Mouse (Mus musculus): ENCODE results near the gene Noxred1.
"Not testable (repeated sequence)": the region's sequence is repeated elsewhere in the genome, so short reads cannot be mapped to it uniquely, and the experiment has no call there.

Gene Noxred1

GRCm38 (mm10) chr12:87238632-87239031 is at the start of gene Noxred1:
Gene Noxred1, minus strand, starts transcription at chr12:87238732.
- no peak for DNase-seq

GRCm38 (mm10) chr12:87284726-87285125 is 46.2 kb upstream of the Noxred1 start:
- no peak for DNase-seq

DNA sequence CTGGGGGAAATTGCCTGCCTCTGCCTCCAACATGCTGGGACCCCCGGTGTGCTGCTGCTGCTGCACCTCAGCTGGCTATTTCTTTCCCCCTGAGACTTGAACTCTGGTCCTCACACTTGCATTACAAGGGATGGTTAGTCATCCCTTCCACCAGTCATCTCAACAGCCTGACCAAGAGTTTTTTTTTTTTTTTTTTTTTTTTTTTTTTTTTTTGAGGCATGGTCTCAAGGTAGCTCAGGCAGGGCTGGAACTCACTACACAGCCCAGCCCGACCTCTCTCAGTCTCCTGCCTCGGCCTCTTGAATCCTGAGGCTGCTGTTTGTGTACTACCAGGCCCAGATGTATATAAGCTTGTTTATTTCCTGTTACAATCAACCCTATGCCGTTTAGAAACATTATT is 45.7 kb upstream of the Noxred1 start:
- no peak for DNase-seq

DNA sequence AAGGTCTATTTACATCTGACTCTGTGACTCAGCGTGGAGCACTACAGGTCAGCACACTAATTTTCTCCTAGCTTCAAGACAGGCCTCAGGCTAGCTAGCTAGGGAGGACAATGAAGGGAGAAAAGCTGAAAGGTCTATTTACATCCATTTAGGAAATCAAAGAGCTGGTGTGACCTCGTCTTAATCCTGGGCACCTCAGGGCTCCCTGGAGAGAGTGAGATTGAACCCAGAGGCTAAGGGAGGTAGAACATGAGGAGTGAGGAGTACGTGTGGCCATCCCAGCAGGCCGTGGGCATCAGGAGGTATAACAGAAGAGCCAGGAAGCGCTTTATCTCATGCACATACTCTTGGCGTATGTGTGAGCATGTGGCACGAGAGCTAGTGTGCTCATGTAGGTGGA is 45.2 kb upstream of the Noxred1 start:
- no peak for DNase-seq

GRCm38 (mm10) chr12:87282743-87283142 is 44.2 kb upstream of the Noxred1 start:
- DNase-seq, result no peak

DNA sequence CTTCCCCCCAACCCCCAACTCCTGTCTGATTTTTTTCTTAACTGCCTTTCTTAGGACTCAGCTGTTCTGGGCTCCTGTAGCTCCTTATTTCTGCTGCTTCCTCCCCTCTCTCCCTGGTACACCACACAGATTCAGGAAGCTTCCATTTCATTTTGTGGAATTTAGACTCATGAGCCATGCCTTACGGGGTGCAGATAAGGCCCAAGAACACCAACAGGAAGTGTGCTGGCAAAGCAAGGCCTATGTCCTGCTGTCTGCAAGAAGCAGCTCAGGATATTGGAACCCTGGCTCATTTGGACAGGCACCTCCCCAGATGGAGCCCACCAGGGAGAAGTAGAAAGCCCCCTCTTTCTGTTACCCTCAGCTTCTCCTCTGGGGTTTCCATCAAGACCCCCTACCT is 43.2 kb upstream of the Noxred1 start:
- no peak for DNase-seq

DNA sequence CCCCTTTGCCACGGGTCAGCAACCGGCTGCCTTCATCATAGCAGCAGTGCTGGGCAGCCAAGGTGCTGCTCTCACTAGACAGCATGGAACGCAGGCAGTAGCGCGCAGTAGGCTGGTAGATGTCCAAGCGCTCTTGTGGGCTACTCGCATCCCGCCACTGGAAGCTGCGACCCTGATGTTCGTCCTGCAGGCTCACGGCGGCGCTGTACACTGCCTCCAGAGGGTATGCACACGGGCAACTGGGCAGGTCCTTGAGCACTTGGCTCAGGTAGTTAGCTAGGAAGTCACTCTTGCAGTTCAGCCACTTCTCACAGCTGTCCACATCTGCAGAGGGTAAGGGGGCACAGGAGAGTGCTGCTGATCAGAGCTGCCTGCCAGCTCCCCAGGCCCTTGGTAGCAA is 41.3 kb upstream of the Noxred1 start:
- peak; percentile 14 for DNase-seq

- DNase-seq, result peak; percentile 13
Observed at GRCm38 (mm10) chr12:87279350-87279749, 40.8 kb upstream of the Noxred1 start.

- no peak for DNase-seq
Observed at GRCm38 (mm10) chr12:87278118-87278730, 39.7 kb upstream of the Noxred1 start.

DNA sequence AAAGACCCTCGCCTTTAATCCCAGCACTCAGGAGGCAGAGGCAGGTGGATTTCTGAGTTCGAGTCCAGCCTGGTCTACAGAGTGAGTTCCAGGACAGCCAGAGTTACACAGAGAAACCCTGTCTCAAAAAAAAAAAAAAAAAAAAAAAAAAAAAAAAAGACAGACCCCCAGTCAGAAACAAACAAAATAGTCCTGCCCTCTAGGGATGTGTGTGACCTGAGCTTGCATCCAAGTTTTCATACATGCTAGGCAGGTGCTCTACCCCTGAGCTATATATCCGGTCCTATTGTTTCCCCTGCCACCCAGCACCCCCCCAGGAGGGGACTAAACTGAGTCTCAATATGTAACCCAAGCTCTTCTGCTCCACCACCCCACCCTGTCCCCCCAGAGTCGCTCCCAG is 38.7 kb upstream of the Noxred1 start:
- DNase-seq, result not testable (repeated sequence)

DNA sequence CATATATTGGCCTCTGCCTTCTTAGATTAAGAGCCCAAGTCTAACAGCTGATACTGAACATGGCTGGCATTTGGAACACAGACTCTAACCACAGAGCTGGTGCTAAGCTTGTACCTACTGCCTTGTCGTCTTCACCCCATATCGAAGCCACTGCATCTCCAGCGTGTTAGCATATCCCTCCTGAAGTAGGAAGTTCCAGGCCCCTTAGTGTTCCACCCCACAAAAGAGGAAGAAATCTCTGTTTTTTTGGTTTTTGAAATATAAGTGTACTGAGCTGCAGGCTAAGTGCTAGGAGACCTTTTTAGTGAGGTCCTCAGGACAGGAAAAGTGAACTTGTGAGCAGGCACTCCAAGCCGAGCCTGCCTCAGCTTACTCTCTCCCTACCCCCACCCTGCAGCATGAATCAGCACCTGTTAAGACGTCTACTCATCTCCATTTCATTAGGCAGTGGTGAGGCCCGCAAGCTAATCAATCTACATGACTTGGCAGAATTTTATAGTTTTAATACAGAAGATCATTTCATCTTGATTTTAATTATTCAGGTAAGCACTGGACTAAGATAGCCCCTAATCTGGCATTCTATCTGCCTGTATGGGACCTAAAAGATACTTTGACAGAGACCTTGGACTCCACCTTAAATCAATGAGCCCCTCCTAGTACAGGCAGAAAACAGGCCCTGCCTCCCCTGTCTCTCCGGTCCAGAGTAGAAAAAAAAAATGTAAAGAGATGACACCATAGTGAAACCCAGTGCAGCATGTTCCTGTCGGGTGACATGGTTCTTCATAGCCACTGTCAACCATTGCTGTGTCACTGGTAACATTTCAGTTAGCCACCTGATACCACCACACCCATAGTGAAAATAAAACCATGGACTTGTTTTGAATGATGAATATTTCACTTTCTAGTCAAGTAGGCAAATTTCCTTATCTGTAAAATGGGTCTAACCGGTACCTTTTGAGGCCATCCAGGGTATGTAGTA is 36.6 kb upstream of the Noxred1 start:
- DNase-seq, result no peak

DNA sequence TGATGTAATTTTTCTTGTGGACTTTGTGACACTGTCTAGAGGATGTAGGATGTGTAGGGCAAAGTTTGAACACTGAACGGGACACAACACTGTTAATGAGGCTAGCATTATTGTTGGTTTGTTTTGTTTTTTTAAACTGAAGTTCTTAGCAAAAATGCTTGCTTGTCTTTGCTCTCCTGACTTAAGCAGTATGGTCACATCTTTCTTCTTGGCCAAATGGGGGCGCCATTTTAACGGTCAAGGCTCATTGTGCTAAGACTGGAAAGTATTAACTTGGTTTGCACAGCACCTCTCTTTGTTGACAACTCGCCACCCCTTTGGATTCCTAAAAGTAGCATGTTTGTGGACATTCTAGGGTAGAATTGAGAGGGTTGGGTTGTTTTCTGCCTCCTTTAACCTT is 29.1 kb upstream of the Noxred1 start:
- DNase-seq, result peak; percentile 25

DNA sequence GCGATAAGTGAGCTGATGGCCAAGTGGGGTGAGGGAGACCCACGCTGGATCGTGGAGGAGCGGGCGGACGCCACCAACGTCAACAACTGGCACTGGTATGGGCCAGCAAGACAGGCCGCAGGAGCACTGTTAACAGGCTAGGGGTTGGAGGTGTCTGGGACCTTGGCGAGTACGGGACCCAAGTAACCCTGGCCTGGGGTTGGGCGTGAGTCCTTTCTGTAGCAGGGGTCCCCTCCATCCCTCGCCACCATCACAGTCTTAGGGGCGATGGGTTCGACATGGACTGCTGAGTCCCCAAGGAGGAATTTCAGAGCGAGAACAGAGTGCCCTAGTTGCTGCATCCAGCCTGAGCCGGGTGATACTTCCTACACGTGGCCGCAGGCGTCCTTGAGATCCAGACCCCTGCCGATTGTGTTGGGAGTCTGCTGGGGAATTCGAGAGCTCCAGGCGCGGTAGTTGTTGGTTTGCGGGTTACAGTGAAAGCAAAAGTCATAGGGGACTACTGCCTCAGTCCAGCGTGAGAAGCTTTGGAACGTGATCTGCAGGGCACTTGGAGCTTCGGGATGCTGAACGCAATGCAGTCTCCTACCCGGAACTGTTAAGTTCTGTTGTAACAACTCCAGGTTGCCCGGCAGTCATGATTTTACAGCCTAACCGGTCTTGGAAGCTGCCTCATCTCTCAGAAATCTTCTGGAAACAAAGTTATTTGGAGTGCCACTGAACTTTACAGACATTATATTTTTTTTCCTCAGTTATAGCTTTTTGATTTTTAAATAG is 28.5 kb upstream of the Noxred1 start:
- DNase-seq, result no peak

DNA sequence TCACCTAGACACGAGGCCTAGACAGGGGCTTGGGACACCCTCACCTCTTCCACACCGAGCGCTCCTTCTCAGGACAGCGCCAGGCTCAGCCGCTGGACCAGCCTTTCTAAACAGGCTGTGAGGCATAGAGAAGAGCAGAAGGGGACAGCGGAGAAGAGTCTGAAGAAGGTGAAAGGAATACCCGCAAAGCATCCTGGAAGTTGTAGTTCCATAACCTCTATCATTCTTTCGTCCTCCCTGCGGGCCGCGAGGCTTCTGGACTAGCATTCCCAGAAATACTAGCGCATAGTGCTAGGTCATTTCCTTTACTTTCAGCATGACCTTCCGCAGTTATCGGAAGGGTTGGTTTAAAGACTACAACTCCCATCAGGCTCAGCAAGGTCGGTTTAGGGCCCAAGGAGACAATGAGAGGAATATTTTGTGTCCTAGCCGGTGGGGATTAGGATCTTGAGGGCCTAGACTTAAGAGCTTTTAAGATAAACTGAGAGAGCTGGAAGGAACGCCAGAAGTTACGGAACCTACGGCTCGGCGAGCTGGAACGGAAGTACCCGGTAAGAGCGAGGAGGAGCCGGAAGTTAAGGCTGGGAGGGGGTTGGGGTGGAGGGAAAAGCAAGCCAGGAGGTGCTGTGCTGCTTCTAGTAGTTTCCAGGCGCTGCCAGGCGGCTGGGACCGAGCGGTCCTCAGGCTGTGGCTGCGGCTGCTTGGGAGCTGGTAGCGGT is 27.7 kb upstream of the Noxred1 start, which contains the start of the genes Vipas39 and Ahsa1:
TSS of gene Vipas39 (minus strand) at position 149 of the 719 bp plus-strand sequence.
TSS of gene Ahsa1 (plus strand) at position 372 of the 719 bp plus-strand sequence.
- DNase-seq, result peak; percentile 97

- no peak for DNase-seq
Observed at GRCm38 (mm10) chr12:87265444-87265843, 26.9 kb upstream of the Noxred1 start.

DNA sequence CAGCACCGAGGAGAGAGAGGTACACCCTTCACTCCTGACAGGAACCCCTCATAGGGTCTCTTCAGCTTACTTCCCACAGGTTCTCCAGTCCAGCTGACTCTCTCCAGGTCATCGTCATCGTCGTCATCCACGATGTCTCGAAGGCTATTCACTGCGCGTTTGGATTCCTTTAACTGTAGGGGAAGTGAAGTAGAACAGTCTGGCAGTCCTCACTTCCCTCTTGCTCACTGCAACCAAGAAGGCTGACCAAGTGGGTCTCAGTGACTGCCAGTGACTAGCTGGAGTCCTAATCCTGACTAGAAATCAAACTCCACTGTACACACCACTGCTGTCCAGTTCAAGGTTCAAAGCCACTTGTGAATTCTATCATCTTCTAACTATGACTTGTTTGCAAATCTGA is 22.0 kb upstream of the Noxred1 start:
- DNase-seq, result no peak

- no peak for DNase-seq
Observed at GRCm38 (mm10) chr12:87256629-87257028, 18.1 kb upstream of the Noxred1 start.

DNA sequence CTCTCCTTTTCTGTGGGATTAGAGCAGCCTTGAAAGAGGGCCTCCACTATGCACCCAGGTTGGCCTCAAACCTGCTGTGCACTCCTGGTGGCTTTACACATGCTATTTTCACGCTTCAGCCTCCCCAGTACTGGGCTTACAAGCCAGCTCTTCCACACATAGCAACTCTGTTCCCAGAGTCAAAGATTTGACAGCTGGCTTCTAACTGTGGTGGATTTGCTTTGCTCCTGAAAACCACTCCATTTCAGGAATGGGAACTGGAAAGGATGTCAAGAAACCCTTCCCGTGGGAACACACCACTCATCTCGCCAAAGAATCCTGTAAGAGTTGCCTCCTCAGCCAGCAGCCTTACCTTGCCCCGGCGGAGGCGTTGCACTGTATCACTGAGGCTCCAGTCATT is 15.3 kb upstream of the Noxred1 start:
- no peak for DNase-seq

GRCm38 (mm10) chr12:87250161-87250560 is 11.6 kb upstream of the Noxred1 start:
- no peak for DNase-seq

DNA sequence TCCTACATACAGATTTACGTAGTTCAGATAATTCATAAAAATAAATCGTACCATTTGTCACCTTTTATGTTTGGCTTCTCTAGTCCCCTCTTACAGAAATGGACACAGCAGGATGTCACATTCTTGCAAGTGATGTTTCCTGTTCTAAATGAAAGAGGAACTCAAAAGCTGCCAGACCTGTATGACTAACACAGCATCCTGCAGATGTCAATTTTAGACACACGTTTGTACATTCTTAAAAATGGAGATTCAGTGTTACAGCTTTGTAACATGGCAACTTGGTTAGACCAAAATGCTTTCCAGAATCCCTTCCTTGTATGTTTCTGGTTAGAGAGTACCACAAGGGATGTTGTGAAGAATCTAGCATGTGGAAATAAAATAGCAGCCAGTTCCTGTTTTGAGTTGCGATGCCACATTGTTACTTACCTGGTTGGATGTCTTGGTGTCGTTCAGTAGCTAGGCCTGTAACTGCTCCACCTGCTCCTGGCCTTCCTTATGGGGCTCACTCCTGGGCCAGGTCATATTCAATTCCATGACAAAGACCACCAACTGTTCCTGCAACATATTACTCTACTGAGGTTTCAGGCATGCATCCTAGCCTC is 1.5 kb downstream of the Noxred1 start:
- no peak for DNase-seq

DNA sequence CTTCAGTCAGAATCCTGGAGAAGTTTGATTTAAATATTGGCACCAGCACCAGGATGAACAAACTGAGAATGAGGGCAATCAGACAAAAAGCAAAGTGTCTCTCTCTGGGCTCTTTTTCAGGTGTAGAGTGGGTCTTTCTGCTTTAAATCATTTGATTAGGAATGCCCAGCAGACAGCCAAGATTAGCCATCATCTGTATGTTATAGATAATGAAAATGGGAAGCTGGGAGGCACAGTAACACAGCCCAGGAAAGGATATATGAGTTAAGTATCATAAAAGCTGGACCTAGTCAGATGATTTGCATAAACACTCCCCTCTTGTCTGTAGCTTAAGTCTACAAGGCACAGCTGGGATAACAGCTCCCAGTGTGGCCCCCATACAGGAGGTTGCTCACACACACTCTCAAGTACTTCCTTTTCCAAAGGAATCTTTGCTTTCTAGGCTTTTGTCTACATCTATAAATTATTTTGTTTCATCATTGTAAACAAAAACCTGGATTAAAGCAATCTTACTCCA is 8.1 kb downstream of the Noxred1 start:
- DNase-seq, result no peak

DNA sequence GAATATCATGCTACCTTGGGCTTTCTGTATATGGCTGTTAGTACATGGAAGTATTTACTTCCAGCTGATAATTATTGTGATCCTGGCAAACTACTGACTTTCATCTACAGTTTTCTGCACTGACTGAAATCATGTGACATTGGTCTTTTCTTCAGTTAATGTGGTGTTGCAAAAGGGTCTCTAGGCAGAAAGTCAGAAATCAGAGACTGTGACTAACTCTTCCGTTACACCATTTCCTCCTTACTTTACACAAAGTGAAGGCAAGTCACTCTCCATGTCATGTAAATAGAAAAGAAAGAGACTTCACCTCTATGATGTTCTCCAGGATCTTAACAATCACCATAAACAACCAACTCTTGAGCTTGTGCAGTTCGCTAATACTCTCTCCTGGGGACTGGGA is 8.9 kb downstream of the Noxred1 start:
- DNase-seq, result no peak

All from kidney, adult 9 months (tissue).